Mouse (Mus musculus): ENCODE measurements at regions not wholly inside any gene's neighbourhood (a gene's known extent, or its start where the extent isn't known, plus 50 kb on each side); places are given as distances from the start of the nearest gene placed in this dataset.

GRCm38 (mm10) chrX:81147816-81148595 is 77.5 kb downstream of the Tmem47 start:
- ChIA-PET POLR2A (interaction anchor here in 1 of 4 experiments (0.6 kb wide), 1 partner anchor 75 kb away, joined by 4 read pairs; no protein-coding TSS in a partner anchor), CTCF (no interaction called here)

Measured in embryonic stem cell, embryonic (primary cell).